Mouse (Mus musculus) mouse embryonic stem cell (cell line): ENCODE data around the gene Phgr1.

Experiments used
- in situ Hi-C, 2 experiments: fragments of 300-500 bp; cut with MboI; formaldehyde crosslinking; loops; 1 replicate in 1 of 2; 3 replicates in 1 of 2; pipeline ENCODE4 v1.14.3; 2019 to 2020; ENCODE audit warnings: low sequenced_read_pairs in 2 of 2, low pct_unique_long_range_greater_than_20kb in 1 of 2, mixed read lengths in 1 of 2; ENCODE audit not compliant: unreplicated experiment in 1 of 2

Phgr1 gene

DNA sequence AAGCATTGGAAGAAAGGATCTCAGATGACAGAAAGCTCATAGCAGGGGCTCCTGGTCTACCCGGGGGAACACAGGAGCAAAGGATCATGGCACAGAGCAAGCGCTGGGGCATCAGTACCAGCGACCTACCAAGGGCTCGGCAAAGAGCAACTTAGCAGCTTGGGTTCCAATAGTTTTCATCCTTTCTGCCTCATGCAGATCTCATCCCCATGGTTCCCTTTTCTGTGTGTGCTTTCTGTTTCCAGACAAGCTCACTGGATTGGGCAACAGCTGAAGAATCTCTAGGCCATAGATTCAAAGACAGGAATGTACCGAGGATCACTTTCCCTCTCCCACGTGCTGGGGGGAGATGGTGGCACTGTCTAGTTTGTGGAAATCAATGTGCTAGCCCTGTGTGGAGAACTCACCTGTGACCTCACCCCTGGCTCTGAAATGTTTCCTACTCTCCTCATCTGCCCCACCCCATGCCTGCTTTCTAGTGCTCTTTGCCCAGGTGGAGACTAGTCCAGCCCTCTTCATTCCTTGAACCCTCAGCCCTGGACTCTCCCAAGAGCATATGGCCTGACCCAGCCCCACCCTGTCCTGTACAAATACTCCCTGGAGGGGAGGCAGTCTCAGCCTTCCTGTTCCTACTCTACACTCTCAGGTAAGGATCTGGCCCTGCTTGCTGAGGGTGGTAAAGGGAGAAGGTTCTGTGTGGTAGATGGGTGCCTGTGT lies at the start of gene Phgr1:
TSS of gene Phgr1 (plus strand) at position 612 of the 717 bp plus-strand sequence.
- in situ Hi-C loops: no loop called here

DNA sequence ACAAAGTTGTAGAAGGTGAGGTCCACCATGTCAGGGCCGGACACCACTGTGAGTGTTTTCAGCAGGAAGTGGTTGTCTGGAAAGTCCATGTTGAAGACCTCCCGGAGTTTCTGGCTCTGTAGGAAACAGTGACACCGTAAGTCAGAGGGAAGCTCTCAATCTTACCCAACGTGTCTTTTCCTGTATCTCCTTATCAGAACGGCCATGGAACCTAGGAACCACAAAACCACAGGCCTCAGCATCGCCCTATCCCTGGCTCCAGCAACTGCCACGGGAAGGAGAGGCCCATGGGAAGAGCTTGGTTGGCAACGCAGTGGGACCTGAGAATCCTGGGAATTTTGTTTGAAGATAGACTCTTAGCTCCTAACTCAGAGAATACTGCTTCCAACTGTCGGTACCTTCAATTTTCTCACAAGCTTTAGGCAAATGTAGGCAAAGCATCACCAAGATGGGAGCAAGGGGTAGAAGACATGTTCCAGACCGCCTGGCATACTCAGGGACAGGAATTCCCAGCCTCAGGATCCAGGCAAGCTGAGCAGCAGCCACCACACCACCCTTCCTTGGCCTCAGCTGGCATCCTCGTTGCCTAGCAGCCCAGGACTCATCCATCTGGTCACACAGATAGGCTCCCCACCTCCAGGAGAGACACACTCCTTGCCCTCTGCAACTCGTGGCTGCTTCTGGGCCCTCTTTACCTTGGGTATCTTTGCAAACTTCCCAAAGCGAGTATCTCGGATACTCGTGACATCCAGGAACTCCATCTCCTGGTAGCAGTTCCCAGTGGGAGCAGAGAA lies 48.7 kb upstream of the Phgr1 start:
- in situ Hi-C loops: no loop called here

DNA sequence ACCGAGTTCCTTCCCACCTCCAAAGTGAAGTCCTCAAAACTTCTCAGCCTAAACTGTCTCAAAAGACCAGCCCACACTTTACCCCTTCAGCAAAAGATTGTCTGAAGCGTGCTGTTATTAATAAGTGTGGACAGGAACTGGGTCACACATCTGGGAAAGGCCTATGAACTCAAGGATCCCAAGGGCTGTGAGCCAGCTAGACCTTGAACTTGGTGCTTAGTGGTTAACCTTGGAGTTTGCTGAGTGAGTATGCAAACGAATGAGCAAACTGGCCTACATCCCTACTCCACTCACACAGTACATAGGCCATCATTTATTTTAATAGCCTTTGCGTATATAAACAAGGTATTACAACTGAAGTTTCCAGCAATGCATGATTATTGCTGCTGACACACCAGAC lies 47.1 kb upstream of the Phgr1 start:
- in situ Hi-C loops: no loop called here

DNA sequence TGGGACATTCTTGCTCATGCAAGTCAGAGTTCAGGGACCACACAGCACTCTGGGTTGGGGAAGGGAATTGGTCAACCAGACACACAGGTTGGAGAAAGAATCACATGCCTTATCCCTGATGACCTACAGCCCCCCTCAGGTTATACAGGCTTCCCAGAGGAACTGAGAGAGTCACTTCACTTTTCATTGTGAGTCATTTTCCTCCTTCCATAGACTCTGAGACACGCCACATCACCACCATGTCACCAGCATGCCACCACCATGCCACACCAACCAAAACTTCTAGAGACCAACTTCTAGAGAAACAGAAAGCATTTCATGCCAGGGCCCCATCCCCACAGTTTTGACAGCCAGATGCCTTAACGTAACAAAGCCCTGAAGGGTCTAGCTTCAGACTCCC lies 45.7 kb upstream of the Phgr1 start:
- in situ Hi-C loops: no loop called here

DNA sequence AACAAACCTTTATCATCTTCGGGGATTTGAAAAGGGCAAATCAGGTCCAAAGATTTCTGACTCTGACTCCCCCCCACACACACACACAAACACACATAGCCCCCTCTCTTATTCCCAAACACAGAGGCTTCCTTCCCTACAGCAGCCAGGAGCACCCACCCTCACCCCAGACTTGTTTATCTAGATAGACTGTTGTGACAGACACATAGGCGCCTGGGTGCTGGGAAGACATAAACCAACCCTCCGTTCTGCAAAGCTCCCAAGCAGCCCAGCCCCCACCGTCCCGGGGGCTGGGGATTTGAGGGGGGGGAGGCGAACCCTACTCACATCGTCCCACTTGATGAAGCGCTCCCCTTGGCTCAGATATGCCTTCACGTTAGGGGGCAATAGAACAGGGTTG lies 44.7 kb upstream of the Phgr1 start:
- in situ Hi-C loops: no loop called here

DNA sequence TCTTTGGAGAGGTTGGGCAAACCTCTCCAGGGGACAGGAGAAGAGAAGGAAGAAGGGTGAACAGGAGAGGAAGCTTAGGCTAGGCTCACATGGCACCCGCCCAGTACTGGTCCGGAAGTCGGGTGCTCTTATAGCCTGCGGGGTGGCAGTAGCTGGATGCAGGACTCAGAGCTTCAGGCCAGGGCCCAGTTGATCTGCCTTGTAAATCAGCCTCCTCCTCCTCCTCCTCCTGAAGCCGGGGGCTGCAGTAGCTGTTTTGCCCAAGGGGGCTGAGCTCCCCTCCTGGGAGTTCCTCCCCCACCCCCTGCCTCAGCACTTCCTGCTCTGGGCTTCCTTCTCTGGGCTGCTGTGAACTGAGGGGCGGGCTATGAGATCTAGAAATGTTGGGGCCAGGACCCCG lies 44.2 kb upstream of the Phgr1 start, which contains the start of gene Plcb2:
TSS of gene Plcb2 (minus strand) at position 102 of the 400 bp plus-strand sequence.
- in situ Hi-C loops: no loop called here

DNA sequence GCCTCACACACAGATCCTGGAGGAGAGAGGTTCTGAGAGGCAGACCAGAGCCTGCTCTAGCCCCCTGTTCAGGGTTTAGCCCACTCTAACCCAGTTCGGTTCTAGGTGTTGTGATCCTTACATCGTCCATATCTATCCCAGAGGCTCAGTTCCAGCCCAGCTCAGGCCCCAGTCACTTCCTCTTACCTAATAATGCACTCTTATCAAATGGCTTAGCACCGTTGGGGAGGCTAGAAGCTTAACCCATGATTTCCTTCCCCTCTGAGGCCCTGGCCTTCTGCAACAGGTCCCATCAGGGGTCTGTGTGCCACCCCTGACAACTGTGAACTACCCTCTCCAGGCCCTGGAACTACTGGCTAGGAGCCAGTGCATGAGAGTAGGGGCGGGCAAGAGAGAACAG lies 43.4 kb upstream of the Phgr1 start:
- in situ Hi-C loops: no loop called here

DNA sequence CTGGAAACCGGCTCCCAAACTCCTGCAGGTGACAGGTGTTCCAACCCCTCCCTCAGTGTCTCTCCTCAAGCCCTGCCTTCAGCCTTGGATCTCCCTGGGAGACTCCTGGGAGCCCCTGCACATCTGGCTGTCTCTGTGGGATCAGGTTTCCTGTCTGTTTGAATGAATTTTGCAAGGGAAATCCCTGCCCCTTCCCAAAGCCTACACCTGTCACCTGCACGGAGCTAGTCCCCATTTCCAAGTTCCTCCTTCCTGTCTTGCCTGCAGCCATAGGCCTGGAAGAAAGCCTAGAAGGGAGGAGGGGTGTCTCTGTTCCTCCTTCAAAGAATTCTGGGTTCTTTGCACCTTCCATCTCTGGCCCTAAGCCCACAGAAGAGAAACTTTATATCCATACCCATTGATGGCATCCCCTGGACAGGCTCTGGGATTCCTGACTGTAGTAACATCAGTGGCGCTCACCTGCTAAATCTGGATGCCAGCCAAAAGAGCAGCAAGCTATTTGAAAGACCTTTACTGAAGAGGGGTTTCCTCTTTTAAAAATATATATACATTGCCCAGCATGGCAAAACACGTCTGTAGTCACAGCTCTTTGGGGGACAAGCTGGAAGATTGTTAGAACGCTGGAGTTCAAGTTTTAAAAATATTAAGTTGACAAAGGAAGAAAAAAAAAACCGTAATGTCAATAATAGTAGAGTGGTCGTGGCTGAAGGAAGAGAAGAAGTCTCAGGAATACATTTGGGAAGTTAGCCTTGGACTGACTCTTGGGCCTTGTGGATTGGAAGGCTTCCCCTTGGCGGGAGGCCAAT lies 42.5 kb upstream of the Phgr1 start:
- in situ Hi-C loops: no loop called here

DNA sequence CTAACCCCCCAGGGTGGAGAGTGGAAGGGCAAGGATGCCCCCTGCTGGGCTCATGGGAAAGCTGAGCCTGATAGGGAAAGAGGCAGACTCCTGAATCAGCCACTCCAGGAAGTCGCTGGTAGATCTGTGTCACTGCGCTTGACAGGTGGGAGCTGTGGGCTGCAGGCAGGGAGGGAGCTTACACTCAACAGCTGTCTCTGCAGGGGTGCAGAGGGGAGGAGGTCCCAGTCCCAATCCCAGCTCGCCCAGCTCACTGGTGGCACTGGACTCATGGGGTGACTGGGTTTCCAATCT lies 42.0 kb upstream of the Phgr1 start:
- in situ Hi-C loops: no loop called here

DNA sequence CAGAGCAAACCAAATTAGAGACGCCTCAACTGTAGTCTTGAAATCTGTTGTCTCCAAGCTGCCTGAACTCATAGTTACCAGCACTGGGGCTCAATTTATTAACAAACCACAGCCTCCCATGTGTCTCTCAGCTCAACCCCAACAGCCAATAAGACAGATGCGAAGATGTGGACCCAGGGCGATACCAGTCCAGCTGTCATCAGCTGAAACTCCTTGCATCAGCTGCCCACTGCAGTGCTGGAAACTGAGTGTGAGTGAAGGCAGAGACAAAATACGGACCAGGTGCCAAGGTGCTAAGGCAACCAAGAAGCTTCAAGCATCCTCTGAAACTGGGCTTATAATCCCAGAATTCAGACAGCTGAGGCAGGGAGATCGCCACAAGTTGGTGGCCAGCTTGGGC lies 40.6 kb upstream of the Phgr1 start:
- in situ Hi-C loops: no loop called here

DNA sequence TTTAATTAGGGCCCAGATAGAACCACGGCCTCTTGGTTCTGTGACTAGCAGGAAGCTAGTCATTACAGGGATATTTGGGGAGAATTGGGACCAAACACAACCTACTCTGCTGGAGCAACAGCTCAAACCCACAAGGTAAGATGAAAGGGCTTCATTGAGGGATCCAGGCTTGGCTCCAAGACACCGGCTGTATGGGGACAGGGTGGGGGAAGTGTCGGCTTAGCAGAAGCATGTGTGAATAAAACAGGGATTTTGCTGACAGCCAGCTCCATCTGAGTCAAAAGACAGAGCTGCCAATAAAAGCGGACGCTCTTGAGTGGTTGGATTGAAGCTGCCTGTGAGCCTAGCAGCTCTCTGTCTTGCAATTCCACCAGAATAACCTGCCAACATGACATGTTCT lies 39.2 kb upstream of the Phgr1 start:
- in situ Hi-C loops: no loop called here

DNA sequence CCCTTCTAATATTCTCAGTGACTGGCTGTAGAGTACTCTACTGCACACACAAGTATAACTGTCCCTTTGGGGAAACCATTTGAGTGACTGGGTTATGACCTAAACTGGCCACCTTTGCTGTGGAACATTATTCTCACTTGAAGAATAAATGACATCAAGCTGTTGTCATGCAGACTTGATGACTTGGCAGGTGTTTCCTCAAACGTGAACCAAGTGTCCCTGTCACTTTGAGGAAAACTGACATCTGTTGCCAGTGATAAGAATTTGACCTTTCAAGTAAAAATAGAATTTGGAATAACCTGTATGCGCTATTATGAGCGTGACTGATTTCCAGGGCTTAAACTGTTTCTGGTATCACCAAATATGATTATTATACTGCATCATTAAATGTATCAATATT lies 32.2 kb upstream of the Phgr1 start:
- in situ Hi-C loops: no loop called here

DNA sequence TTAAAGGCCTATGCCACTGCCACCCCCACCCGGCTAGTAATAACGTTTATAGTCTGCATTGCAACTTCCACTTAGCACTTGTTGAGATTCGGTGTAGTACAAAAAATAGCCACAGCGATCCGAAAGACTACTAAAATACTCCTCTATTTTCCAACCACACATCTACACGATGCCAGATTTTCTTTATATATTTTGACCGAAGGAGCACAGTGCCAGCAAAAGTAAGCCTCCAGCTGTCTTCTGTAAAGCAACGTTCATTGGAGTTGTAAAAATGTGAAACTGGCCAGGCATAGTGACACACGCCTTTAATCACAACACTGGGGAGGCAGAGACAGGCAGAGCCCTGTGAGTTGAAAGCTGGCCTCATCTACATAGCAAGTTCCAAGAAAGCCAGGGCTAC lies 31.4 kb upstream of the Phgr1 start:
- in situ Hi-C loops: no loop called here

DNA sequence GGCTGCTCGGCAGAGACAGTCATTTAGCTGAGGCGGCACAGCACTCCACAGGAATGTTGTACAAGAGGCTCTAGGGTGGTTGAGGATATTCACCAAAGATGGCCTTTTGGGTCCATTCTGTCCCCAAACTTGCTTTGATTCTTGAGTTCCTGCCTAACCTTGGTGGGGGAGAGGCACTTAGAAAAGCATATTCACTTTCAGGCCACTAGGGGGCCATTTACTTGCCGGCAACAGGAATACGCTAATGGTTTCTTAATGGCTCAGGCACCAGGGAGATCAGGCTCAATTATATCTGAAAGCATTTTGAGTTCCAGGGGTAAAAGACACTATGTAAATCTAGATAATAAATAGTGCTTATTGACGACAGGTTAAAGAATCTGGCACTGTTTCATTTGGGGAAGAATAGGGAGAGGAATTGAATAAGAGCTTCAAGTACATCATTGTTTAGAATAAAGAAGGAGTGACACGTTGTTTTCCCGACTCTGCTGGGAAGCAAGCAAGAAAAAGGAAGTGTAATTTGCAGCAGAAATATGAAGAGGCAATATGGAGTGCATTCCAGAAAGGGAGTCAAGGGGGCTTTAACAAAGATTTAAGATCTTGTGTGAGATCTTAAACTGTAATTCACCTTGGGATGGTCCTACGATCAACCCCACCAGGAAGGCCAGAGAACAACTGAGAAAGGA lies 29.2 kb upstream of the Phgr1 start:
- in situ Hi-C loops: no loop called here

DNA sequence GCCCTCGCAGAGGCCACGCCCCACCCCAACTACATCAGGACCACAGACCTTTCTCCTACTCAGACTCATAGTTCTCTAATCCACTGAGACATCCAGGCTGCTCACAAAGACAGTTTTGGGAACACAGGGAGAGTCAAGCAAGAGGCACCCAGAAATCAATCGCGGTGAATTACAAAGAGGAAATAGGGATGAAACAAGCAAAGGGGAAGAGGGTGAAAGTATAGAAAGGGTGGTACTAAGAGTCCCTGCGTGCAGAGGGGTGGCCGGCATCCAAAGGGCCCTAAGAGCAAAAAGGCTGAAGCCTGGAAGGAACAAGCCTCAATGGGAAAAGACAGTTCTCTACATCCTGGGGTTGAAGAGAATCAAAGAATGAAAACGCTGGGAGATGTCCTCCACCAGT lies 27.9 kb upstream of the Phgr1 start:
- in situ Hi-C loops: no loop called here

DNA sequence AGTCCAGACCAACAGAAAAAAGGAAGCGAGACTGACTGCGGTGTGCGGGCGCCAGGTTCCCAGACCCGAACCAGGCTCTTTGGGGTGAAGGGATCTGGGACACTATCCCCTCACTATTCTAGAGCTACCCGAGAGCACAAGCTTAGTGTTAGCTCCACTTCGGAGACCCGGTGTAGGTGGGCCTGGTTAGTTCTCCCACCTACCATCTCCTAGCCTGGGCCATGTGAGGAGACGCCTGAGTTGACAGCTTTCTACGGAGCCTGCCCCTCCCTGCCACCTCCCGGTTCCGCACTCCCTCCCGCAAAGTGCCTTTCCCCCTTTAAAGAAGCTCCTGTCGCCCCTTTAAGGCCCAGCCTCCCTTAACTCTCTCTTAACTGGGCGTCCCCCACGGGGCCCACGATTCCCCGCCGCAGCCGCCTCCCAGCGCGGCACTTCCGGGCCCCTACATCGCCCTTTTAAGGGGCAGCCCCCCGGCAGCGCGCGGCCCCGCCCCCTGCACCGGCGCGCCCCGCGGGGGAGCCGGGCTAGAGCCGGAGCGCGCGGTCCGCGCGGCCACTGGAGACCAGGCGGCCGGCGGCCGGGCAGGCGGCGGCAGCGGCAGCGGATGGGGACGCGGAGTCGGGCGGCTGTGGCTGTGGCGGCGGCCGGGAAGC lies 27.2 kb upstream of the Phgr1 start, which contains the start of gene Inafm2:
TSS of gene Inafm2 (plus strand) at position 527 of the 653 bp plus-strand sequence.
- in situ Hi-C loops: no loop called here

DNA sequence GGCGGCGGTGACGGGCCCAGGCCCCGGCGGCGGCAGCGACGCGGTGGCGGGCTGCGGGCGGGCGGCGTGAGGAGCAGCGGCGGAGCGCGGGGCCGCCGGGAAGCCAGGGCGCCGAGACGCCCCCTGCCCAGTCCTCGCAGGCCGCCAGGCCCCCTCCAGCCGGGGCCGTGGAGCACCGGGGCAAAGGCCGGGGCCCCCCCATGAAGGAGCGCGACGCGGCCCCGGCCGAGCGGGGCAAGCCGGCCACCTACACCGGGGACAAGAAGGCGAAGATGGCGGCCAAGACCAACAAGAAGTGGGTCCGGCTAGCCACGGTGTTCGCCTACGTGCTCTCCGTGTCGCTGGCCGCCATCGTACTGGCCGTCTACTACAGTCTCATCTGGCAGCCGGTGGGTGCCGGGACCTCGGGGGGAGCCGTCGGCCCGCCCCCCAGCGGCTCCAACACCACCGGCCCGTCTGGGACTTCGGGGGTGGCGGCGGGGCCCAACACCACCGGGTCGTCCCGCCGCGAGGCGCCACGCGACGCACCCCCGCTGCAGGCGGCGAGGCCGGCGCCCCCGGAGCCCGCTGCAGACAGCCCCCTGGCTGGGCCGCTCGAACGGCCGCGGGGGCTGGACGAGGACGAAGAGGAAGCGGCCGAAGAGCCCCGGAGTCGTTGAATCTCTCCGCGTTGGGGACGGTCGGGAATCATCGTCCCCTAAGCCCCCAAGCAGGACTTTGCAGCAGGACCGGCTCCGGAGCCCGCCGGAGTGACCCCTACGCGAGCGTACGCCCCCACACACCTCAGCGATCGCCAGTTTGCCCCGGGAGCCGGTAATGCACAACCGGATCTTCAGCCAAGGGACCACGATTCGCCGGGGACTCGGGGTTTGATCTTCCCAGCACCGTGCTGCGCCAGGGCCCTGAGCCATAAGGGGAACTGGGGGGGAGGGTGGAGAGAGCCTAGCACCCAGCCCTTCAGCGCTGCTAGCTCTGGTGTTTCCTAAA lies 26.4 kb upstream of the Phgr1 start:
- in situ Hi-C loops: no loop called here
